Mouse (Mus musculus): ENCODE results near the gene Gm10197. TPM values are rescaled to one million over a fixed set of nuclear protein-coding genes. Genes with fewer than 3 reads are reported as not detected.

The Gm10197 gene
- polyA plus RNA-seq, 1 experiment: not detected

DNA sequence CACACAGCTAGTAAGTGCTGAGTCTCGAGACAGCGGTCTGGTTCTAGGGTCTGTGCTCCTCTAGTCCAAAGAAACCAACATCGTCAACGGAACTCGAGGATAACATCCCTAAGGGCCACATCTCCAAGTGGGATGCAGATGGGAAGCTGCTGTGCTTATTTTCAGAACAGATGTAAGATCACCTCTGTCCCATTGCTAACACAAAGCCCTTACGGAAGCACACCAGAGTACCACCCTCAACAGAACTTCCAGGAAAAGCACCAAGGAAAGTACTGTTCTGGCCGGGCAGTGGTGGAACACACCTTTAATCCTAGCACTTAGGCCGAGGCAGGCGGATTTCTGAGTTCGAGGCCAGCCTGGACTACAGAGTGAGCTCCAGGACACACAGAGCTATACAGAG lies 6.9 kb upstream of the Gm10197 start:
- no peak overlapping the region for H3K4me3 ChIP-seq (ENCODE audit: insufficient read depth, low read depth, low read length)

GRCm38 (mm10) chr19:53377652-53378051 lies 6.1 kb upstream of the Gm10197 start:
- H3K27ac ChIP-seq (replicated peaks; ENCODE audit: low read depth, low read length): no peak overlapping the region
- H3K4me1 ChIP-seq (ENCODE audit: control insufficient read depth, insufficient read depth, insufficient read length, low read length): no peaks in the 10 kb centered on the region
- no peak overlapping the region for H3K4me3 ChIP-seq (ENCODE audit: insufficient read depth, low read depth, low read length)

More for the DNA sequence above, 6.9 kb upstream of the Gm10197 start:
- H3K27ac ChIP-seq (replicated peaks; ENCODE audit: low read depth, low read length): no peak overlapping the region
- H3K4me1 ChIP-seq (ENCODE audit: control insufficient read depth, insufficient read depth, insufficient read length, low read length): no peaks in the 10 kb centered on the region

DNA sequence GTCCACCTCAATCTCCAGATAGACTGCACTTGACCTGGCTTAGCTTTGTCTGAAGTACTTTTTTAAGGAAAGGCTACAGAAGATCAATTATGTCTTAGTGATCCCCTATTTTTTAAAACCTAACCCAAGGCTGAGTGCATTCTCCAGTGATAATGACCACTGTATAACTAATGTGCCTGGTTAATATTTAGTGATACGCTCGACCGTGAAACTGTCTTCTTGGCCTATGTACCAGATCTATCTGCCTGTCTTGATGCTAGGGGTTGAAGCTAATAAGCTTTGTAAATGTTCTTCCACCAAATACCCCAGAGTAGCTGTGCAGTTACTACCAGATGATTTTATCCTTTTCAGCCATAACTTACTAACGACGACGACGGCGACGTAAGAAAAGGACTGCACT lies 4.2 kb upstream of the Gm10197 start:
- Histone ChIP-seq H3K4me1 (ENCODE audit: control insufficient read depth, insufficient read depth, insufficient read length, low read length) (no peaks in the 10 kb centered on the region), H3K27ac (replicated peaks; ENCODE audit: low read depth, low read length) (no peak overlapping the region), H3K4me3 (ENCODE audit: insufficient read depth, low read depth, low read length) (no peak overlapping the region)

GRCm38 (mm10) chr19:53375299-53375698 lies 3.7 kb upstream of the Gm10197 start:
- Histone ChIP-seq H3K27ac (replicated peaks; ENCODE audit: low read depth, low read length) (no peak overlapping the region), H3K4me3 (ENCODE audit: insufficient read depth, low read depth, low read length) (no peak overlapping the region), H3K4me1 (ENCODE audit: control insufficient read depth, insufficient read depth, insufficient read length, low read length) (no peaks in the 10 kb centered on the region)

GRCm38 (mm10) chr19:53373570-53373969 lies 2.0 kb upstream of the Gm10197 start:
- Histone ChIP-seq H3K27ac (replicated peaks; ENCODE audit: low read depth, low read length) (no peak overlapping the region), H3K4me3 (ENCODE audit: insufficient read depth, low read depth, low read length) (no peak overlapping the region), H3K4me1 (ENCODE audit: control insufficient read depth, insufficient read depth, insufficient read length, low read length) (no peaks in the 10 kb centered on the region)

- no peaks in the 10 kb centered on the region; the same call in 1 of the 2 replicates for H3K4me1 ChIP-seq (ENCODE audit: control insufficient read depth, insufficient read depth, insufficient read length, low read length)
- H3K27ac ChIP-seq (replicated peaks; ENCODE audit: low read depth, low read length): no peak overlapping the region
- no peak overlapping the region for H3K4me3 ChIP-seq (ENCODE audit: insufficient read depth, low read depth, low read length)
Measured at GRCm38 (mm10) chr19:53370233-53370632, 1.3 kb downstream of the Gm10197 start.

- H3K4me3 ChIP-seq (ENCODE audit: insufficient read depth, low read depth, low read length): no peak overlapping the region
- no peaks in the 10 kb centered on the region; the same call in 1 of the 2 replicates for H3K4me1 ChIP-seq (ENCODE audit: control insufficient read depth, insufficient read depth, insufficient read length, low read length)
- no peak overlapping the region for H3K27ac ChIP-seq (replicated peaks; ENCODE audit: low read depth, low read length)
Measured at GRCm38 (mm10) chr19:53369469-53370043, 2.0 kb downstream of the Gm10197 start.

DNA sequence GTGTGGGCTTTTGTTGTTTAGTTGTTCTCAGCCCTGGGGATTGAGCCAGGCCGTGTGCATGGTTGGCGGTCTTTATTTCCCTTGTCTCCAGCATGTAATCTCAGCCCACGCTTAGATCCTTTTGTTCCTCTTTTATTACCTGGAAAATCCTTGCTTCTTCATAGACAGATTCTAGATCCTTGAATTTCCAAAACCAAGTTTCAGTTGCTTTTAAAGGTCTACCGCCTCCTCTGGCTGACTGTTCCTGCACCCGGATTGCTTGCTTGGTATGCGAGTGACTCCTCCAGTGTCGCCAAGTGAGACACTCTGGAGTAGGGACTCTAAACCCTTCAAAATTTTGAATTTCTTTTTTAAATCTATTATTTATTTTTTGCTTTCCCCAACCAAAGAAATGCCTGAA lies 4.7 kb downstream of the Gm10197 start:
- Histone ChIP-seq H3K4me3 (ENCODE audit: insufficient read depth, low read depth, low read length) (no peak overlapping the region), H3K27ac (replicated peaks; ENCODE audit: low read depth, low read length) (no peak overlapping the region), H3K4me1 (ENCODE audit: control insufficient read depth, insufficient read depth, insufficient read length, low read length) (no peaks in the 10 kb centered on the region; the same call in 1 of the 2 replicates)

GRCm38 (mm10) chr19:53366057-53366775 lies 5.3 kb downstream of the Gm10197 start:
- H3K4me1 ChIP-seq (ENCODE audit: control insufficient read depth, insufficient read depth, insufficient read length, low read length): no peaks in the 10 kb centered on the region; the same call in 1 of the 2 replicates
- no peak overlapping the region for H3K27ac ChIP-seq (replicated peaks; ENCODE audit: low read depth, low read length)
- no peak overlapping the region for H3K4me3 ChIP-seq (ENCODE audit: insufficient read depth, low read depth, low read length)

DNA sequence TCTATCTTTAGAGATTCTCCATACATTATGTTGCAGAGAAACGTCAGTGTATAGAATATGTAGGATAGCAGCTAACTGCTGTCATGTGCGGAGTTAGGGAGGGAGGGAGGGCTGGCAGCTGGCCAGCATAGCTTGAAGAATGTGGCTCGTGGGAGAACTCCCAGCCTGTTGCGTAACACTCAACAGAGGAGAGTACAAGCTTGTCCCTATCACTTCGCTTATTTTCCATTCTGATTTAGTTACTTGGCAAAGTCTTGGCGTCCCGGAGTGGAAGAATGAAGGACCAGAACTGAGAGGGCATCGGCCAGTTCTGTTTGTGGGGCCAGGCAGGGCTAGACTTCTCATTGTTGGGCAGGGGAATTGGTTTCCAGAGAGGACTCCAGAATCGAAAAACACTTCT lies 6.6 kb downstream of the Gm10197 start:
- Histone ChIP-seq H3K4me1 (ENCODE audit: control insufficient read depth, insufficient read depth, insufficient read length, low read length) (no peaks in the 10 kb centered on the region; the same call in 1 of the 2 replicates), H3K4me3 (ENCODE audit: insufficient read depth, low read depth, low read length) (no peak overlapping the region), H3K27ac (replicated peaks; ENCODE audit: low read depth, low read length) (no peak overlapping the region)

GRCm38 (mm10) chr19:53364551-53364950 lies 7.0 kb downstream of the Gm10197 start:
- H3K4me1 ChIP-seq (ENCODE audit: control insufficient read depth, insufficient read depth, insufficient read length, low read length): no peaks in the 10 kb centered on the region; the same call in 1 of the 2 replicates
- H3K27ac ChIP-seq (replicated peaks; ENCODE audit: low read depth, low read length): no peak overlapping the region
- no peak overlapping the region for H3K4me3 ChIP-seq (ENCODE audit: insufficient read depth, low read depth, low read length)

- Histone ChIP-seq H3K27ac (replicated peaks; ENCODE audit: low read depth, low read length) (no peak overlapping the region), H3K4me3 (ENCODE audit: insufficient read depth, low read depth, low read length) (no peak overlapping the region), H3K4me1 (ENCODE audit: control insufficient read depth, insufficient read depth, insufficient read length, low read length) (no peaks in the 10 kb centered on the region; the same call in 1 of the 2 replicates)
Measured at GRCm38 (mm10) chr19:53362967-53363366, 8.6 kb downstream of the Gm10197 start.

DNA sequence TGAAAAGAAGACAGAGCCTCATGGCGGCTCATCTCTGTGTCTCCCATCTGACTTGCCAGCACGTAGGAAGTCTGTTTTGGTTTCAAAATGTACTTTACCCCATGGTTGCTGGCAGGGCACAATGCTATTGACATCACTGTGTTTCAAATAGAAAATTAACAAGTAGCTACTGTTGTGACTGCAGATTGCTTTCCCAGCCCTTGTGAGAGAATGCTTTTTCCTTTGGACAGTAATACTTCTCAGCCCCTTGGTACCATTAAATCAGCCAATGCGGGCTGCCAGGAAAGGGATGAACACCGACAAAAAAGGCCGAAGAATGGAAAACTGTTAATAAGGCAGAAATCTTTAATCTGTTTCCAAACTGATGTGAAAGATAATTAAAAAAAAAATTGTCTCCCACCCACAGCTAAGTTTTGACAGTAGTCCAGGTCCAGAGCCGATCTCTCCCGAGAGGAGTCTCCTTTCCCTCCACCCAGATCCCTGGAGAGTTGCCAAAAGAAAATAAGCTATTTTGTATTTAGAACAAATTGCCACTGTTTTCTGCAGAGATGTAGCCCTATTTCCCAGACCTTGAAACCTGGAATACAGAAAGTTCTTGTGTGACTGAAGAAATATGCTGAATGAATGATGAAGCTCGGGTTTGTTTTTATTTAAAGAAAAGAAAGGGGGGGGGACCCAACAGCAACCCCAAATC lies 11.2 kb downstream of the Gm10197 start:
- no peak overlapping the region for H3K27ac ChIP-seq (replicated peaks; ENCODE audit: low read depth, low read length)

DNA sequence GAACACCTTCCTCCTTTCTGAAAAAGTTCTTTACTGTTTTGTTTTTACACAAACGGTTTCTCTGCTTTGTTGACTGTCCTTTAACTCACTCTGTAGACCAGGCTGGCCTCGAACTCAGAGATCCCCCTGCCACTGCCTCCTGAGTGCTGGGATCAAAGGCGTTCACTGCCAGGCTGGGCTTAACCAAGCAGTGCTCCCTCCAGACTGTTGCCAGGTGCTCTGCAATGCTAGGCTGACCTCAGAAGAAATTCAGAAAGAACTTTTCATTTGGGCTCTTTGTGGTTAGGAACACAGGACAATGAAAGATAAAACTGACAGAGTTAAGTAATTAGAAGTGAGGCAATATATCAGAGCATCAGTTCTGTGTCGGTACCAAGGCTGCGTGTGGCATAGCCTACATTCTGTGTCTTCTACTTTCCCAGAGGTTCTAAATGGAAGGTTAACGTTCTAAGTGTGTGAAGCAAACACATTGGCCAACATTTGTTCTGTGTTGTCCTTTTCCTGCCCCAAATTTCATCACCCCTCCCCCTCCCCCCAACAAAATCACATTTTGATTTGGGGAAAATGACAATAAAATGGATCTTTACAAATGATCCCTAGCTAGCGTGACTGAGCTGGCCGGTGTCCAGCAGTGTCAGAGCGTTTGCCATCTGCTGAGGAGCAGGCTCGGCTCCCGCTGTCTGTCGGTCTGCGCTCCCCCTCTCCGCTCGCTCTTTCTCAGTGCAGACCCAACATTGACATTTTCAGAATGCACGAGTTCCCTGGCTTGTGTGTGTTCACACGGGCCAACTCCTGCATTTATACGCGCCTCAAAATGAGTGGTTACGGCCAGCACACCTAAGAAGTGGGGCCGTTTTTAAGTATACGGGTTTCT lies 12.2 kb downstream of the Gm10197 start:
- H3K4me3 ChIP-seq (ENCODE audit: insufficient read depth, low read depth, low read length): peak overlapping the region; percentile 49
- H3K27ac ChIP-seq (replicated peaks; ENCODE audit: low read depth, low read length): no peak overlapping the region

More for the DNA sequence above, 11.2 kb downstream of the Gm10197 start:
- Histone ChIP-seq H3K4me3 (ENCODE audit: insufficient read depth, low read depth, low read length) (peak overlapping the region; percentile 16), H3K4me1 (ENCODE audit: control insufficient read depth, insufficient read depth, insufficient read length, low read length) (no peaks in the 10 kb centered on the region)

GRCm38 (mm10) chr19:53355065-53355464 lies 16.5 kb downstream of the Gm10197 start:
- Histone ChIP-seq H3K4me3 (ENCODE audit: insufficient read depth, low read depth, low read length) (no peak overlapping the region), H3K4me1 (ENCODE audit: control insufficient read depth, insufficient read depth, insufficient read length, low read length) (no peaks in the 10 kb centered on the region), H3K27ac (replicated peaks; ENCODE audit: low read depth, low read length) (no peak overlapping the region)

More for the DNA sequence above, 12.2 kb downstream of the Gm10197 start:
- no peaks in the 10 kb centered on the region for H3K4me1 ChIP-seq (ENCODE audit: control insufficient read depth, insufficient read depth, insufficient read length, low read length)
